Mouse (Mus musculus): ENCODE results near the gene Paox. TPM values are rescaled to one million over a fixed set of nuclear protein-coding genes. Genes with fewer than 3 reads are reported as not detected.

Gene Paox
- polyA plus RNA-seq (2012; rRNA removed): 5.1 and 6.0 TPM in 2 replicates

- TF ChIP-seq POLR2A (IDR thresholded peaks at IDR 0.05; ENCODE audit: borderline replicate concordance, extremely low read depth, insufficient read depth, insufficient read length, poor library complexity, severe bottlenecking) (no peak), CTCF (IDR thresholded peaks at IDR 0.05; ENCODE audit: borderline replicate concordance, extremely low read depth, insufficient read depth, insufficient read length) (no peak)
- DNase-seq (ENCODE audit: low read depth): peak; percentile 80
Measured at GRCm38 (mm10) chr7:140115583-140116328, at the start of gene Paox. Gene Paox, plus strand, starts transcription at chr7:140115799.

GRCm38 (mm10) chr7:140067397-140067796, 48.2 kb upstream of the Paox start:
- TF ChIP-seq CTCF (IDR thresholded peaks at IDR 0.05; ENCODE audit: borderline replicate concordance, extremely low read depth, insufficient read depth, insufficient read length) (no peak), POLR2A (IDR thresholded peaks at IDR 0.05; ENCODE audit: borderline replicate concordance, extremely low read depth, insufficient read depth, insufficient read length, poor library complexity, severe bottlenecking) (no peak)
- DNase-seq (ENCODE audit: low read depth): no peak

GRCm38 (mm10) chr7:140070042-140070711, 45.4 kb upstream of the Paox start:
- TF ChIP-seq POLR2A (IDR thresholded peaks at IDR 0.05; ENCODE audit: borderline replicate concordance, extremely low read depth, insufficient read depth, insufficient read length, poor library complexity, severe bottlenecking): no peak
- TF ChIP-seq CTCF (IDR thresholded peaks at IDR 0.05; ENCODE audit: borderline replicate concordance, extremely low read depth, insufficient read depth, insufficient read length): no peak

GRCm38 (mm10) chr7:140077698-140078097, 37.9 kb upstream of the Paox start:
- DNase-seq (ENCODE audit: low read depth): no peak
- TF ChIP-seq POLR2A (IDR thresholded peaks at IDR 0.05; ENCODE audit: borderline replicate concordance, extremely low read depth, insufficient read depth, insufficient read length, poor library complexity, severe bottlenecking) (no peak), CTCF (IDR thresholded peaks at IDR 0.05; ENCODE audit: borderline replicate concordance, extremely low read depth, insufficient read depth, insufficient read length) (no peak)

More at GRCm38 (mm10) chr7:140070042-140070711, 45.4 kb upstream of the Paox start:
- DNase-seq (ENCODE audit: low read depth): no peak

GRCm38 (mm10) chr7:140078711-140079110, 36.9 kb upstream of the Paox start:
- TF ChIP-seq POLR2A (IDR thresholded peaks at IDR 0.05; ENCODE audit: borderline replicate concordance, extremely low read depth, insufficient read depth, insufficient read length, poor library complexity, severe bottlenecking) (no peak), CTCF (IDR thresholded peaks at IDR 0.05; ENCODE audit: borderline replicate concordance, extremely low read depth, insufficient read depth, insufficient read length) (peak; percentile 84)
- DNase-seq (ENCODE audit: low read depth): peak; percentile 95

- peak; percentile 97 for DNase-seq (ENCODE audit: low read depth)
- TF ChIP-seq POLR2A (IDR thresholded peaks at IDR 0.05; ENCODE audit: borderline replicate concordance, extremely low read depth, insufficient read depth, insufficient read length, poor library complexity, severe bottlenecking): peak; percentile 62; the same call in 1 of the 2 replicates
- TF ChIP-seq CTCF (IDR thresholded peaks at IDR 0.05; ENCODE audit: borderline replicate concordance, extremely low read depth, insufficient read depth, insufficient read length): no peak
Measured at GRCm38 (mm10) chr7:140080503-140081156, 35.0 kb upstream of the Paox start.

GRCm38 (mm10) chr7:140081408-140082241, 34.0 kb upstream of the Paox start:
- DNase-seq (ENCODE audit: low read depth): peak; percentile 43
- TF ChIP-seq POLR2A (IDR thresholded peaks at IDR 0.05; ENCODE audit: borderline replicate concordance, extremely low read depth, insufficient read depth, insufficient read length, poor library complexity, severe bottlenecking) (no peak), CTCF (IDR thresholded peaks at IDR 0.05; ENCODE audit: borderline replicate concordance, extremely low read depth, insufficient read depth, insufficient read length) (no peak)

- peak; percentile 96 for DNase-seq (ENCODE audit: low read depth)
- TF ChIP-seq CTCF (IDR thresholded peaks at IDR 0.05; ENCODE audit: borderline replicate concordance, extremely low read depth, insufficient read depth, insufficient read length) (peak; percentile 84), POLR2A (IDR thresholded peaks at IDR 0.05; ENCODE audit: borderline replicate concordance, extremely low read depth, insufficient read depth, insufficient read length, poor library complexity, severe bottlenecking) (peak; percentile 10; the same call in 1 of the 2 replicates)
Measured at GRCm38 (mm10) chr7:140082242-140082678, 33.3 kb upstream of the Paox start, which contains the start of gene Caly. Gene Caly, minus strand, starts transcription at chr7:140082548.

GRCm38 (mm10) chr7:140090601-140091000, 25.0 kb upstream of the Paox start:
- no peak for DNase-seq (ENCODE audit: low read depth)
- TF ChIP-seq CTCF (IDR thresholded peaks at IDR 0.05; ENCODE audit: borderline replicate concordance, extremely low read depth, insufficient read depth, insufficient read length): no peak
- no peak for TF ChIP-seq POLR2A (IDR thresholded peaks at IDR 0.05; ENCODE audit: borderline replicate concordance, extremely low read depth, insufficient read depth, insufficient read length, poor library complexity, severe bottlenecking)

- no peak for DNase-seq (ENCODE audit: low read depth)
- TF ChIP-seq CTCF (IDR thresholded peaks at IDR 0.05; ENCODE audit: borderline replicate concordance, extremely low read depth, insufficient read depth, insufficient read length) (no peak), POLR2A (IDR thresholded peaks at IDR 0.05; ENCODE audit: borderline replicate concordance, extremely low read depth, insufficient read depth, insufficient read length, poor library complexity, severe bottlenecking) (no peak)
Measured at GRCm38 (mm10) chr7:140092924-140093528, 22.6 kb upstream of the Paox start, which contains the start of gene Prap1. Gene Prap1, plus strand, starts transcription at chr7:140093395.

All from brain, embryonic 14.5 days (tissue).